Mouse (Mus musculus) midbrain, embryonic 15.5 days (tissue): ENCODE measurements around the gene S1pr1. TPM values are rescaled to one million over a fixed set of nuclear protein-coding genes. Genes with fewer than 3 reads are reported as not detected.
A peak's percentile ranks its signal among the peaks of the same experiment; 100 is the strongest.

Experiments used
- ATAC-seq: fragments of 200-750 bp; cut with Nextera tagmentation; replicated peaks from 2 replicates; pipeline ENCODE4 v1.8.0; 2017; ENCODE audit warnings: moderate TSS enrichment
- H3K27ac ChIP-seq: fragments of 300-500 bp; sonication (generic); 2 replicates; pipeline ENCODE4 v1.5.1; 2015; ENCODE audit warnings: mild to moderate bottlenecking, inconsistent platforms
- H3K27me3 ChIP-seq: fragments of 300-500 bp; sonication (generic); replicated peaks from 2 replicates; pipeline ENCODE4 v1.6.1; 2015; ENCODE audit warnings: inconsistent platforms
- H3K36me3 ChIP-seq: fragments of 300-500 bp; sonication (generic); replicated peaks from 2 replicates; pipeline ENCODE4 v1.6.1; 2015; ENCODE audit warnings: inconsistent platforms
- H3K4me1 ChIP-seq: fragments of 300-500 bp; sonication (generic); 2 replicates; pipeline ENCODE4 v1.6.1; 2015; ENCODE audit warnings: inconsistent platforms
- H3K4me2 ChIP-seq: fragments of 300-500 bp; sonication (generic); 2 replicates; pipeline ENCODE4 v1.6.1; 2015; ENCODE audit warnings: inconsistent platforms, mild to moderate bottlenecking, moderate library complexity
- H3K4me3 ChIP-seq: fragments of 300-500 bp; sonication (generic); 2 replicates; pipeline ENCODE4 v1.5.1; 2015; ENCODE audit warnings: mild to moderate bottlenecking, inconsistent platforms
- H3K9ac ChIP-seq: fragments of 300-500 bp; sonication (generic); 2 replicates; pipeline ENCODE4 v1.6.1; 2015; ENCODE audit warnings: mild to moderate bottlenecking, inconsistent platforms
- H3K9me3 ChIP-seq: fragments of 300-500 bp; sonication (generic); 2 replicates; pipeline ENCODE4 v1.6.1; 2016; ENCODE audit warnings: inconsistent platforms
- WGBS: fragments of 180-500 bp; shearing (Covaris S2); methylation state at CpG from one replicate; pipeline ENCODE4 v1.1.7; 2015; ENCODE audit warnings: mixed read lengths; 5-methylcytosine and 5-hydroxymethylcytosine counted together
- polyA plus RNA-seq: library from polyadenylated mRNA; unstranded; fragments of >200 nt; fragmentation: Nextera tagmentation; extraction: Ambion mirVana; gene quantifications from 2 replicates; pipeline ENCODE4 v1.2.1, GENCODE M21; 2015

Gene S1pr1
- polyA plus RNA-seq, 1 experiment from 2014 or later, result 27.7 TPM

DNA sequence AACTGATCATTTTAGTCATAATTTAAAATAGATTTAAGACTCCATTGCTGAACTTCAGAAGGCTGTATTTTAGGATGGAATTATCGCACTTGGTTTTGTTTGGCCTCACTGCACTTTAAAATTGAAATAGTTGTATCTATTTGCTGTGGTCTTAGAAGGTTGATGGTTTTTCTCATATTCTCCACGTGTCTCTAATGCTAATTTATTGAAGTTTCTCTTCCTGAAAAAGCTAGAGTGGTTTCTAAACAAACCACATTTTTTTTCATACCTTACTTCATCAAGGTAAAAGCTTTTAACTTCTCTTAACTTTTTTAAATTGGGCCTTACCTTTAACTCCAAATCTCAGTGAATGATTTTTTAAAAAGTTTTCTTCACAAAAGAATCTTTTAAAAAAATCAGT, 4.8 kb downstream of the S1pr1 start:
- H3K9ac ChIP-seq, result no peak overlapping the region
- 0 out of 2 replicates have a peak, but pooled peaks cover 4% of the 10 kb centered on the region for H3K27me3 ChIP-seq
- H3K9me3 ChIP-seq, result no peaks in the 10 kb centered on the region
- no peak overlapping the region for H3K27ac ChIP-seq
- no peak for ATAC-seq
- no peaks in the 10 kb centered on the region for H3K36me3 ChIP-seq
- 75% methylated on average over 2 of the region's 2 CpGs for WGBS
- no peak overlapping the region for H3K4me3 ChIP-seq
- H3K4me2 ChIP-seq, result no peak overlapping the region
- H3K4me1 ChIP-seq, result peaks cover 18% of the 10 kb centered on the region

GRCm38 (mm10) chr3:115709118-115709574, 5.7 kb downstream of the S1pr1 start:
- WGBS, result 84% methylated on average over 6 of the region's 6 CpGs
- no peak for ATAC-seq
- H3K27ac ChIP-seq, result no peak overlapping the region

DNA sequence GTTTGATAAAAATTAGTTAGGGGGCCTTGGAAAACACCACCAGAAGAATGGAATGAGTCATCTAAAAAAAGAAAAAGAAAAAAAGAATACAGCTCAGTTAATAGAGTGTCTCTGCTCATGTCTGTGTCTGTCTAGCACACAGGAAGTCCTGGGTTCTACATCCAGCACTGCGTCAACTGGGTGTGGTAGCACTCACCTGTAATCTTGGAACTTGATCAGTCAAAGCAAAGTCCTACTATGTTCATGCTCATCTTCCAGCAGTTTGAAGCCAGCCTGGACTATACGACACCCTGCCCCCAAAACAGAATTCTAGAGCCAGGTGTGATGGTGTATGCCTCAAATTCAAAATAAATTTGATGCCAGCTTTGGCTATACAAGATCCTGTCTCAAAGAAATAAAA, 8.1 kb downstream of the S1pr1 start:
- H3K4me1 ChIP-seq, result no peaks in the 10 kb centered on the region
- no peaks in the 10 kb centered on the region for H3K36me3 ChIP-seq
- H3K9ac ChIP-seq, result no peak overlapping the region
- 96% methylated on average over 2 of the region's 2 CpGs for WGBS
- H3K27ac ChIP-seq, result no peak overlapping the region
- H3K4me2 ChIP-seq, result no peak overlapping the region
- H3K27me3 ChIP-seq, result no peaks in the 10 kb centered on the region
- ATAC-seq, result no peak
- no peaks in the 10 kb centered on the region for H3K9me3 ChIP-seq
- H3K4me3 ChIP-seq, result no peak overlapping the region

More at GRCm38 (mm10) chr3:115709118-115709574, 5.7 kb downstream of the S1pr1 start:
- Histone ChIP-seq H3K36me3 (no peaks in the 10 kb centered on the region), H3K9ac (no peak overlapping the region), H3K4me1 (peaks cover 9% of the 10 kb centered on the region), H3K4me3 (no peak overlapping the region), H3K4me2 (no peak overlapping the region), H3K27me3 (0 out of 2 replicates have a peak, but pooled peaks cover 4% of the 10 kb centered on the region), H3K9me3 (no peaks in the 10 kb centered on the region)

- no peak overlapping the region for H3K4me3 ChIP-seq
- no peak overlapping the region for H3K9ac ChIP-seq
- WGBS, result 87% methylated on average over 9 of the region's 9 CpGs
- no peak for ATAC-seq
- H3K36me3 ChIP-seq, result no peaks in the 10 kb centered on the region
- no peaks in the 10 kb centered on the region for H3K4me1 ChIP-seq
- H3K27me3 ChIP-seq, result no peaks in the 10 kb centered on the region
- H3K9me3 ChIP-seq, result no peaks in the 10 kb centered on the region
- no peak overlapping the region for H3K4me2 ChIP-seq
- no peak overlapping the region for H3K27ac ChIP-seq
These were observed 10.5 kb downstream of the S1pr1 start for GRCm38 (mm10) chr3:115704254-115704908.

DNA sequence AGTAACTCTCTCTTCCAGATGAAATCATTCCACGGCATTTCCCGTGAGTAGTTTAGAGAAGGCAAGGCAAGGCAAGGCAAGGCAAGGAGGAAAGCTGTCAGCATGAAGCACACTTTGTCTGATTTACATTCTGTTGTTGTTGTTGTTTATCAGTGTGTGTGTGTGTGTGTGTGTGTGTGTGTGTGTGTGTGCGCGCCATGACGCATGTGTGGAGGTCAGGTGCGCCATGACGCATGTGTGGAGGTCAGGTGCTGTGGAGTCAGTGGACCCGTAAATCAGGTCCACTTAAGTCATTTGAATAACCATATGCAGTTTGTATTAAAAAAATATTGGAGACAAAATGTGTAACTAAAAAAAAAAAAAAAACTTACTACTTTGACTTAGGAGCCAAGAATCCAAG, 11.2 kb downstream of the S1pr1 start:
- Histone ChIP-seq H3K9ac (no peak overlapping the region), H3K36me3 (no peaks in the 10 kb centered on the region), H3K4me2 (no peak overlapping the region), H3K27me3 (no peaks in the 10 kb centered on the region), H3K4me3 (no peak overlapping the region), H3K27ac (no peak overlapping the region), H3K4me1 (no peaks in the 10 kb centered on the region), H3K9me3 (no peaks in the 10 kb centered on the region)
- no peak for ATAC-seq
- WGBS, result 99% methylated on average over 8 of the region's 8 CpGs

DNA sequence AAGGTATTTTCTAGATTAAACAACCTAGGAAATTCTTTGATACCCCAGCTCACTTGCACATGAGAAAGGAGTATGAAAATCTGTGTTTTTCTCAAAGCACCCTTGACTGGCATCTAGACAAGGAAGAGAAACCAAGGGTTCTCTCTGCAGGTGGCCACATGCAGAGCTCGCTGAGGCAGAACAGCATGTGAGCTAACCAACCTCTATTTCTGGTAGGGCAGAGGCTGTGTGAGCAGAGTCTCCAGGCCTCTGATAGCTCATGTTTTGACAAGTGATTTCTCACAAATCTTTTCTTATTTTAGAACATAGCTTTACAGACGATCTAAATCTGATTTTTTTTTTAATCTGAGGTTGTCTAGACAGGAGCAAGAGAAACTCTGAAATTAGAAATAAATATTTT, 12.8 kb downstream of the S1pr1 start:
- H3K9ac ChIP-seq, result no peak overlapping the region
- H3K4me2 ChIP-seq, result no peak overlapping the region
- no peak for ATAC-seq
- no peak overlapping the region for H3K4me3 ChIP-seq
- H3K9me3 ChIP-seq, result no peaks in the 10 kb centered on the region
- H3K4me1 ChIP-seq, result no peaks in the 10 kb centered on the region
- no peaks in the 10 kb centered on the region for H3K36me3 ChIP-seq
- WGBS, result 65% methylated on average over 2 of the region's 2 CpGs
- H3K27me3 ChIP-seq, result no peaks in the 10 kb centered on the region
- no peak overlapping the region for H3K27ac ChIP-seq

DNA sequence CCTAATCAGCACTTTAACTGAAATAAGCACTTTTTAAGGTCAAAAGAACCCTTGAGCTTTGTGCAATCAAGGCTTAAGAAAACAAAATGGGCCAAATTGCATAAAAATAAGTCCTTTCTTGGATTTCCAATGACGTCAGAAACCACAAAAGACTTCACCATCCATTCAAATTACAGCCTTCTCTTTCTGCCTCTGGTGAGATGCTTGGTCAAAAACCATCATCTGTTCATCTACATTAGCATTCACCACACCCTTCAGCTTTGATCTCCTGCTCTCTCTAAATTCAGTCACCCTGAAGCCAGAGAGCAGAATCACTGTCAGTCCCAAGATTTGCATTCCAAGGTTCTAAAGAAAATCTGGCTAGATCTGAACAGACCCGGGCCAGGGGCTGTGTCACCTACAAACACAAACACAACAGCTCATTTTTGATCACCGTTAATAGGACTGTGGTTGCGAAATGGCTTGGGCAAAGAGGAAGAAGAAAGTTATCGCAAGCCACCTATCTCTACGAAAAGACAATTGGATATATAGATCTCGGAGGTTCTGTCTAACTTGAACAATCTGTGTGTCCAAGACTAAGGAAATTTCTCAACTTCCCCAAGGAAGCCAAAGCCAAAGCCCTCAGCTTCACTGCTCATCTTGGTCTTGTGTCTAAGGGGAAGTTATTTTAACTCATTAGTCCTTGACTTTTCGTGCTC, 19.5 kb downstream of the S1pr1 start:
- 77% methylated on average over 8 of the region's 8 CpGs for WGBS
- ATAC-seq, result no peak

GRCm38 (mm10) chr3:115694168-115694567, 20.7 kb downstream of the S1pr1 start:
- WGBS, result 90% methylated on average over 5 of the region's 5 CpGs
- H3K27me3 ChIP-seq, result no peaks in the 10 kb centered on the region
- no peaks in the 10 kb centered on the region for H3K4me1 ChIP-seq
- H3K27ac ChIP-seq, result no peak overlapping the region
- no peak overlapping the region for H3K4me3 ChIP-seq
- no peak overlapping the region for H3K4me2 ChIP-seq
- no peak for ATAC-seq
- no peaks in the 10 kb centered on the region for H3K9me3 ChIP-seq
- H3K36me3 ChIP-seq, result no peaks in the 10 kb centered on the region
- no peak overlapping the region for H3K9ac ChIP-seq

More for the DNA sequence above, 19.5 kb downstream of the S1pr1 start:
- no peak overlapping the region for H3K4me3 ChIP-seq
- no peaks in the 10 kb centered on the region for H3K36me3 ChIP-seq
- no peaks in the 10 kb centered on the region for H3K27me3 ChIP-seq
- no peak overlapping the region for H3K9ac ChIP-seq
- H3K4me1 ChIP-seq, result no peaks in the 10 kb centered on the region
- H3K4me2 ChIP-seq, result no peak overlapping the region
- H3K9me3 ChIP-seq, result no peaks in the 10 kb centered on the region
- no peak overlapping the region for H3K27ac ChIP-seq

DNA sequence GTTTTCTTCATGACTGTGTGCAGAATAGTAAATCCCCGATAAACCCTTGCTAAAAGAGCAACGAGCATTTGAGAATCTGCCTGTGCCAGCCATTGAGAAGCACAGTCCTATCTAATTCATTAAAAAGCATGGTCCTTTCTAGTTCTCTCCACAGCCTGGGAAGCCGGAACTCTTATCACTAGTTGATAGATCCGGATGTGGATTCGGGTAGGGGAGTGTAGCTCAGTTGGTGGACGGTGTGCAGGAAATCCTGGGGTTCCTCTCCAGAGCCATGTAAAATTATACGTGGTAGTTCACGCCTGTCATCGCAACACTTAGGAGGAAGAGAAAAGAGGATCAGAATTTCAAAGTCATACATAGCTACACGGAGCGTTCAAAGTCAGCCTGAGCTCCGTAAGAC, 21.5 kb downstream of the S1pr1 start:
- H3K27me3 ChIP-seq, result no peaks in the 10 kb centered on the region
- no peaks in the 10 kb centered on the region for H3K36me3 ChIP-seq
- no peak overlapping the region for H3K4me2 ChIP-seq
- H3K9ac ChIP-seq, result no peak overlapping the region
- no peak overlapping the region for H3K27ac ChIP-seq
- 80% methylated on average over 12 of the region's 12 CpGs for WGBS
- H3K4me1 ChIP-seq, result no peaks in the 10 kb centered on the region
- no peaks in the 10 kb centered on the region for H3K9me3 ChIP-seq
- no peak for ATAC-seq
- no peak overlapping the region for H3K4me3 ChIP-seq

DNA sequence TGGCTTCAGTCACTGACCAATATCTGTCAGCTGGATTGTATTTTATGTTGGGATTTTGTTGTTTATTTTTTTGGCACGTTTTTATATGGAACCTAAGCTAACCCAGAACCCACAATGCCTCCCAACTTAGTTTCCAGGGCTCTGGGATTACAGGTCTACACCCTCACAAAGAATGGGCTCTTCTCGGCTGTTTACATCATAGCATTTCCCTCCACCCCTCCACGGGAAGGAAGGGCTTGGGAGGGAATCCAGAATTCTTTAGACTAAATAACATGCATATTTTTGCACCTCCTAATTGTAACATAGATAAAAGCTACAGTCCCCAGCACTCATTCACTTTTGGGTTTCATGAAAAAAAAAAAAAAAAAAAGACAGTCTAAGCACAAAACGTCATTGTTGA, 22.0 kb downstream of the S1pr1 start:
- H3K9ac ChIP-seq, result no peak overlapping the region
- H3K4me2 ChIP-seq, result no peak overlapping the region
- ATAC-seq, result no peak
- no peaks in the 10 kb centered on the region for H3K4me1 ChIP-seq
- H3K27ac ChIP-seq, result no peak overlapping the region
- no peak overlapping the region for H3K4me3 ChIP-seq
- H3K9me3 ChIP-seq, result no peaks in the 10 kb centered on the region
- no peaks in the 10 kb centered on the region for H3K27me3 ChIP-seq
- WGBS, result 48% methylated on average over 4 of the region's 4 CpGs
- H3K36me3 ChIP-seq, result no peaks in the 10 kb centered on the region

- H3K4me2 ChIP-seq, result no peak overlapping the region
- ATAC-seq, result no peak
- 95% methylated on average over 5 of the region's 5 CpGs for WGBS
- no peak overlapping the region for H3K27ac ChIP-seq
- no peaks in the 10 kb centered on the region for H3K9me3 ChIP-seq
- no peaks in the 10 kb centered on the region for H3K36me3 ChIP-seq
- H3K9ac ChIP-seq, result no peak overlapping the region
- no peaks in the 10 kb centered on the region for H3K4me1 ChIP-seq
- H3K4me3 ChIP-seq, result no peak overlapping the region
- no peaks in the 10 kb centered on the region for H3K27me3 ChIP-seq
These were observed 22.5 kb downstream of the S1pr1 start for GRCm38 (mm10) chr3:115692384-115692783.

DNA sequence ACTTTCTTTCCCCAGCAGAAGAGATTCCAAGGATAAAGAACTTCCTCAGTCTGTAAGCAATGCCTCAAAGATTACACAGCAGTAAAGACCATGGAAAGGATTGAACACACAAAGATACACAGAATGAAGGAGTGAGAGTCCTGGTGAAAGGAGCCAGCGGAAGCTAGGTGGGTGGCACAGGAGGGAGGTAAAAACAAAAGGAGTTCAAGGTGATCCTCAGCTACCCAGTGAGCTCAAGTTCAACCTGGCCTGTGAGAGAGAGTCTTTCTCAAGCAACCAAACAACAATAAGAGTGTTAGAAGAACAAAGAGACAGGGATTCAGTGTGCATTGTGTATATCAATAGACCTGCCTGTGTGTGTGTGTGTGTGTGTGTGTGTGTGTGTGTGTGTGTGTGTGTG, 25.0 kb downstream of the S1pr1 start:
- Histone ChIP-seq H3K4me1 (no peaks in the 10 kb centered on the region), H3K9ac (no peak overlapping the region), H3K4me3 (no peak overlapping the region), H3K9me3 (no peaks in the 10 kb centered on the region), H3K36me3 (no peaks in the 10 kb centered on the region), H3K27me3 (no peaks in the 10 kb centered on the region), H3K4me2 (no peak overlapping the region), H3K27ac (no peak overlapping the region)
- WGBS, result 38% methylated on average over 1 of the region's 1 CpGs
- ATAC-seq, result no peak

DNA sequence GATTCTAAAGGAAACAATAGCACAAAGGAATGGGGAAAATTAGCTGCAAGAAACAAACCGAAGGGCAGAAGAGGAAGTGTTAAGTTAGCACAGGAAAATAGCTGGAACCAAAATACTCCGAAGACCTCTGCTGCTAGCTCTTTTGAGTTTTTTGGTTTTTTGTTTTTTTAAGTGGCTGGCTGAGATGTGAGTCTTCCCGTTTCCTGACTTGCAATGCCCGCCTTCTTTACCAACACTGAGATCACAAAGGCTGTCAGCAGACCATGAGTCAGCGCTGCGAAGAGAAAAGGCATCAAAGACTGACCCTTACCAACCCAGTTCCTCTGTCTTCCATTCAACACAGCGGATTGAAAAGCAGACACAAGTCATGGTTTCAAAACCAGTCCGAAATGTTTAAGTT, 25.5 kb downstream of the S1pr1 start:
- H3K27me3 ChIP-seq, result no peaks in the 10 kb centered on the region
- no peak overlapping the region for H3K27ac ChIP-seq
- 25% methylated on average over 8 of the region's 8 CpGs for WGBS
- peak overlapping the region; percentile 9; the same call in 1 of the 2 replicates for H3K4me2 ChIP-seq
- no peaks in the 10 kb centered on the region for H3K9me3 ChIP-seq
- H3K9ac ChIP-seq, result no peak overlapping the region
- H3K36me3 ChIP-seq, result no peaks in the 10 kb centered on the region
- H3K4me1 ChIP-seq, result no peaks in the 10 kb centered on the region
- no peak for ATAC-seq
- no peak overlapping the region for H3K4me3 ChIP-seq
